Mouse (Mus musculus) MEL (cell line): Measurements from ENCODE around the gene Slc3a2. TPM values are rescaled to one million over a fixed set of nuclear protein-coding genes. Genes with fewer than 3 reads are reported as not detected.

Experiments used
- DNase-seq: peaks from one replicate; pipeline ENCODE4 v3.0.0; 2011; ENCODE audit warnings: low read depth, low spot score
- H3K27ac ChIP-seq: 2 replicates; pipeline ENCODE4 v1.5.1; 2012; ENCODE audit warnings: low read depth, mild to moderate bottlenecking, control low read depth, low read length, moderate library complexity; ENCODE audit not compliant: control insufficient read depth
- H3K27me3 ChIP-seq, 2 experiments: fragments of 150-350 bp in 1 of 2; sonication (generic) in 1 of 2; 2 replicates each; pipeline ENCODE4 v1.6.1; 2012; ENCODE audit warnings: low read length in 2 of 2, mild to moderate bottlenecking in 2 of 2, improper control_type of control experiment in 1 of 2, moderate library complexity in 1 of 2; ENCODE audit not compliant: insufficient read depth in 2 of 2, control insufficient read depth in 1 of 2
- H3K36me3 ChIP-seq, 2 experiments: 2 replicates each; pipeline ENCODE4 v1.6.1; 2012 to 2014; ENCODE audit warnings: low read length in 2 of 2, improper control_type of control experiment in 1 of 2, inconsistent platforms in 1 of 2, mild to moderate bottlenecking in 1 of 2; ENCODE audit not compliant: insufficient read depth in 2 of 2, control insufficient read depth in 1 of 2
- H3K4me1 ChIP-seq, 2 experiments: fragments of 150-350 bp in 1 of 2; sonication (generic) in 1 of 2; 2 replicates each; pipeline ENCODE4 v1.6.1; 2012; ENCODE audit warnings: low read length in 2 of 2, improper control_type of control experiment in 1 of 2, mild to moderate bottlenecking in 1 of 2; ENCODE audit not compliant: insufficient read depth in 2 of 2, control insufficient read depth in 1 of 2
- H3K4me3 ChIP-seq, 2 experiments: fragments of 150-350 bp in 1 of 2; sonication (generic) in 1 of 2; 2 replicates each; pipeline ENCODE4 v1.5.1; 2012; ENCODE audit warnings: low read depth in 2 of 2, low read length in 2 of 2, mild to moderate bottlenecking in 2 of 2, moderate library complexity in 2 of 2, control low read depth in 1 of 2, improper control_type of control experiment in 1 of 2; ENCODE audit not compliant: control insufficient read depth in 1 of 2, insufficient read depth in 1 of 2
- H3K79me2 ChIP-seq: 2 replicates; pipeline ENCODE4 v1.6.1; 2012; ENCODE audit warnings: mild to moderate bottlenecking, low read length, moderate library complexity; ENCODE audit not compliant: control insufficient read depth, poor library complexity, insufficient read depth
- H3K9ac ChIP-seq: 2 replicates; pipeline ENCODE4 v1.6.1; 2012; ENCODE audit warnings: low read depth, mild to moderate bottlenecking, control low read depth, low read length, moderate library complexity; ENCODE audit not compliant: control insufficient read depth, poor library complexity, severe bottlenecking
- H3K9me3 ChIP-seq: fragments of 150-350 bp; sonication (generic); replicated peaks from 2 replicates; pipeline ENCODE4 v1.6.1; 2012; ENCODE audit warnings: mild to moderate bottlenecking, low read length, improper control_type of control experiment, moderate library complexity; ENCODE audit not compliant: insufficient read depth
- CTCF ChIP-seq, 3 experiments: IDR thresholded peaks in 2 of 3; conservative IDR thresholded peaks in 1 of 3; 2 replicates each; pipeline ENCODE4 v1.5.1; 2011 to 2012; ENCODE audit warnings: low read length in 3 of 3, low read depth in 2 of 3, mild to moderate bottlenecking in 2 of 3, improper control_type of control experiment in 1 of 3, inconsistent platforms in 1 of 3, mixed read lengths in 1 of 3, moderate library complexity in 1 of 3; ENCODE audit not compliant: control insufficient read depth in 1 of 3, insufficient read depth in 1 of 3, poor library complexity in 1 of 3, severe bottlenecking in 1 of 3
- E2F4 ChIP-seq: IDR thresholded peaks from 2 replicates; pipeline ENCODE4 v1.6.1; 2011; ENCODE audit warnings: low read depth, low read length, improper control_type of control experiment, borderline replicate concordance
- ELF1 ChIP-seq: IDR thresholded peaks from 2 replicates; pipeline ENCODE4 v1.6.1; 2014; ENCODE audit warnings: low read depth, mild to moderate bottlenecking, inconsistent platforms, low read length, improper control_type of control experiment, moderate library complexity
- GABPA ChIP-seq: IDR thresholded peaks from 2 replicates; pipeline ENCODE4 v1.6.1; 2012; ENCODE audit warnings: low read depth, mild to moderate bottlenecking, inconsistent platforms, low read length, improper control_type of control experiment, moderate library complexity
- JUND ChIP-seq: IDR thresholded peaks from 2 replicates; pipeline ENCODE4 v1.6.1; 2011; ENCODE audit warnings: low read depth, mild to moderate bottlenecking, improper control_type of control experiment, low read length
- KAT2A ChIP-seq: conservative IDR thresholded peaks from 2 replicates; pipeline ENCODE4 v1.6.1; 2012; ENCODE audit warnings: low read depth, low read length, improper control_type of control experiment, inconsistent platforms
- MAZ ChIP-seq: IDR thresholded peaks from 2 replicates; pipeline ENCODE4 v1.6.1; 2012; ENCODE audit warnings: low read depth, mild to moderate bottlenecking, inconsistent platforms, low read length, improper control_type of control experiment
- MEF2A ChIP-seq: IDR thresholded peaks from 2 replicates; pipeline ENCODE4 v1.6.1; 2014; ENCODE audit warnings: low read depth, mild to moderate bottlenecking, inconsistent platforms, low read length, improper control_type of control experiment; ENCODE audit not compliant: poor library complexity, insufficient replicate concordance, severe bottlenecking; ENCODE audit errors: extremely low read depth
- NRF1 ChIP-seq: IDR thresholded peaks from 2 replicates; pipeline ENCODE4 v1.6.1; 2014; ENCODE audit warnings: low read depth, mild to moderate bottlenecking, inconsistent platforms, low read length, improper control_type of control experiment, moderate library complexity; ENCODE audit not compliant: poor library complexity, insufficient read depth, severe bottlenecking
- RAD21 ChIP-seq: IDR thresholded peaks from 2 replicates; pipeline ENCODE4 v1.6.1; 2011; ENCODE audit warnings: mild to moderate bottlenecking, low read depth, low read length, improper control_type of control experiment
- SMC3 ChIP-seq: IDR thresholded peaks from 2 replicates; pipeline ENCODE4 v1.6.1; 2011; ENCODE audit warnings: low read depth, low read length, improper control_type of control experiment
- TAL1 ChIP-seq: IDR thresholded peaks from 2 replicates; pipeline ENCODE4 v1.6.1; 2012; ENCODE audit warnings: mild to moderate bottlenecking, inconsistent platforms, low read length, moderate library complexity, mixed read lengths
- ZMIZ1 ChIP-seq: IDR thresholded peaks from 2 replicates; pipeline ENCODE4 v1.6.1; 2012; ENCODE audit warnings: low read depth, mild to moderate bottlenecking, inconsistent platforms, low read length, improper control_type of control experiment, moderate library complexity
- polyA plus RNA-seq, 2 experiments: library from polyadenylated mRNA; stranded (reverse) in 1 of 2; unstranded in 1 of 2; fragments of >175 nt in 1 of 2; fragments of >200 nt in 1 of 2; gene quantifications; 2 replicates each; pipeline versions ENCODE4 v1.2.1 to v1.2.4; 2012; ENCODE audit warnings: low replicate concordance in 2 of 2, low read depth in 1 of 2; ENCODE audit not compliant: insufficient read length in 2 of 2, insufficient read depth in 1 of 2, missing spikeins in 1 of 2
- total RNA-seq: library from RNA; depleted of rRNA; stranded (reverse); fragments of 300-350 nt; gene quantifications from 2 replicates; pipeline ENCODE4 v1.2.3, GENCODE M21; 2012

Slc3a2 gene
- total and polyA plus RNA-seq, 3 experiments, result 164 to 670 (median 428) TPM

GRCm38 (mm10) chr19:8699652-8700051, 23.5 kb downstream of the Slc3a2 start:
- Histone ChIP-seq H3K27me3 (no peaks in the 10 kb centered on the region), H3K36me3 (no peaks in the 10 kb centered on the region), H3K9ac (no peak overlapping the region), H3K9me3 (no peaks in the 10 kb centered on the region), H3K4me3 (no peak overlapping the region), H3K4me1 (no peaks in the 10 kb centered on the region), H3K27ac (no peak overlapping the region), H3K79me2 (no peaks in the 10 kb centered on the region)
- DNase-seq, result no peak
- TF ChIP-seq MAZ, result no peak
- peak in 2 of 3 experiments; percentile 10 to 26; a peak in 2 of 6 replicates for TF ChIP-seq CTCF (IDR thresholded peaks at IDR 0.05 in 2 of 3, conservative IDR thresholded peaks at IDR 0.05 in 1 of 3; ENCODE audit: control insufficient read depth in 1 of 3, insufficient read depth in 1 of 3, low read depth in 2 of 3, low read length in 3 of 3, poor library complexity in 1 of 3, severe bottlenecking in 1 of 3)

GRCm38 (mm10) chr19:8695330-8695729, 27.8 kb downstream of the Slc3a2 start:
- no peaks in the 10 kb centered on the region for H3K9me3 ChIP-seq
- no peak overlapping the region for H3K9ac ChIP-seq
- peak; percentile 44 for DNase-seq
- H3K79me2 ChIP-seq, result no peaks in the 10 kb centered on the region
- no peak overlapping the region for H3K27ac ChIP-seq
- H3K36me3 ChIP-seq, result no peaks in the 10 kb centered on the region
- no peaks in the 10 kb centered on the region for H3K4me1 ChIP-seq
- peaks cover 0 to 1% of the 10 kb centered on the region in 2 experiments; a peak in 1 of 4 replicates for H3K27me3 ChIP-seq
- TF ChIP-seq SMC3, result peak; percentile 31
- TF ChIP-seq GABPA, result no peak
- no peak for TF ChIP-seq ZMIZ1
- peak; percentile 41 to 76 (median 52) for TF ChIP-seq CTCF (IDR thresholded peaks at IDR 0.05 in 2 of 3, conservative IDR thresholded peaks at IDR 0.05 in 1 of 3; ENCODE audit: control insufficient read depth in 1 of 3, insufficient read depth in 1 of 3, low read depth in 2 of 3, low read length in 3 of 3, poor library complexity in 1 of 3, severe bottlenecking in 1 of 3)
- TF ChIP-seq NRF1, result no peak
- TF ChIP-seq RAD21, result peak; percentile 29
- H3K4me3 ChIP-seq, result no peak overlapping the region

GRCm38 (mm10) chr19:8692740-8693139, 30.4 kb downstream of the Slc3a2 start:
- Histone ChIP-seq H3K36me3 (no peaks in the 10 kb centered on the region), H3K4me1 (no peaks in the 10 kb centered on the region), H3K27ac (no peak overlapping the region), H3K4me3 (no peak overlapping the region), H3K9ac (no peak overlapping the region), H3K27me3 (peaks cover 2 to 7% of the 10 kb centered on the region in 2 experiments; a peak in 2 of 4 replicates), H3K79me2 (no peaks in the 10 kb centered on the region), H3K9me3 (no peaks in the 10 kb centered on the region)
- no peak for DNase-seq
- no peak for TF ChIP-seq KAT2A
- no peak for TF ChIP-seq ELF1
- TF ChIP-seq TAL1, result no peak
- TF ChIP-seq E2F4, result no peak
- TF ChIP-seq MEF2A, result no peak
- TF ChIP-seq JUND, result no peak
